Mouse (Mus musculus) ES-E14 (cell line): ENCODE measurements at regions not wholly inside any gene's neighbourhood (a gene's known extent, or its start where the extent isn't known, plus 50 kb on each side); places are given as distances from the start of the nearest gene placed in this dataset.
"Not testable (repeated sequence)": the region's sequence is repeated elsewhere in the genome, so short reads cannot be mapped to it uniquely, and the experiment has no call there.

Experiments used
- DNase-seq: peaks from one replicate; pipeline ENCODE4 v3.0.0-alpha.2; 2013; ENCODE audit warnings: low read depth, low spot score
- H3K27ac ChIP-seq: 2 replicates; pipeline ENCODE4 v1.5.1; 2012; ENCODE audit warnings: low read depth, mild to moderate bottlenecking, low read length, moderate library complexity, mixed read lengths; ENCODE audit not compliant: poor library complexity, insufficient read depth, severe bottlenecking
- H3K36me3 ChIP-seq: 2 replicates; pipeline ENCODE4 v1.6.1; 2012; ENCODE audit warnings: mild to moderate bottlenecking, low read length, moderate library complexity, mixed read lengths; ENCODE audit not compliant: control insufficient read depth, poor library complexity, insufficient read depth, severe bottlenecking
- H3K4me1 ChIP-seq, 2 experiments: fragments of 150-350 bp in 1 of 2; sonication (generic) in 1 of 2; 2 replicates each; pipeline ENCODE4 v1.6.1; 2012; ENCODE audit warnings: low read length in 2 of 2, mild to moderate bottlenecking in 1 of 2, mixed read lengths in 1 of 2; ENCODE audit not compliant: control insufficient read depth in 2 of 2, insufficient read depth in 2 of 2, poor library complexity in 1 of 2
- H3K4me3 ChIP-seq, 2 experiments: fragments of 150-350 bp in 1 of 2; sonication (generic) in 1 of 2; 2 replicates each; pipeline ENCODE4 v1.5.1; 2012; ENCODE audit warnings: low read length in 2 of 2, low read depth in 1 of 2, mild to moderate bottlenecking in 1 of 2, mixed read lengths in 1 of 2; ENCODE audit not compliant: insufficient read depth in 1 of 2, poor library complexity in 1 of 2, severe bottlenecking in 1 of 2
- H3K9ac ChIP-seq: 2 replicates; pipeline ENCODE4 v1.6.1; 2012; ENCODE audit warnings: low read depth, mild to moderate bottlenecking, low read length, mixed read lengths; ENCODE audit not compliant: poor library complexity, insufficient read depth, severe bottlenecking
- H3K9me3 ChIP-seq: fragments of 150-350 bp; sonication (generic); 2 replicates; pipeline ENCODE4 v1.6.1; 2012; ENCODE audit warnings: low read depth, mild to moderate bottlenecking, low read length; ENCODE audit not compliant: control insufficient read depth, insufficient read depth
- CHD2 ChIP-seq: IDR thresholded peaks from 2 replicates; pipeline ENCODE4 v1.6.1; 2014; ENCODE audit warnings: mild to moderate bottlenecking, low read depth, low read length, inconsistent platforms
- HCFC1 ChIP-seq: IDR thresholded peaks from 2 replicates; pipeline ENCODE4 v1.6.1; 2012; ENCODE audit warnings: low read length, inconsistent platforms, borderline replicate concordance; ENCODE audit not compliant: insufficient read depth
- MAFK ChIP-seq: IDR thresholded peaks from 2 replicates; pipeline ENCODE4 v1.6.1; 2014; ENCODE audit warnings: mild to moderate bottlenecking, low read depth, low read length, inconsistent platforms; ENCODE audit not compliant: insufficient read depth
- ZC3H11A ChIP-seq: IDR thresholded peaks from 2 replicates; pipeline ENCODE4 v1.6.1; 2012; ENCODE audit warnings: low read depth, mild to moderate bottlenecking, inconsistent platforms, low read length, borderline replicate concordance
- ZNF384 ChIP-seq: IDR thresholded peaks from 2 replicates; pipeline ENCODE4 v1.6.1; 2012; ENCODE audit warnings: low read depth, low read length, inconsistent platforms
- in situ Hi-C, 2 experiments: fragments of 600-800 bp; cut with MboI; formaldehyde crosslinking; loops; one replicate each; pipeline ENCODE4 v1.15.1; 2025; ENCODE audit warnings: low sequenced_read_pairs in 2 of 2, inconsistent platforms in 1 of 2; ENCODE audit not compliant: unreplicated experiment in 2 of 2

GRCm38 (mm10) chr16:79312702-79313101 lies 221.8 kb upstream of the Tmprss15 start:
- H3K9me3 ChIP-seq: no peaks in the 10 kb centered on the region
- no peaks in the 10 kb centered on the region for H3K4me1 ChIP-seq
- H3K27ac ChIP-seq: no peak overlapping the region
- no peak for TF ChIP-seq ZNF384
- no peak overlapping the region for H3K4me3 ChIP-seq
- H3K9ac ChIP-seq: no peak overlapping the region
- no peak for DNase-seq
- in situ Hi-C loops: no loop called here
- no peaks in the 10 kb centered on the region for H3K36me3 ChIP-seq

- Histone ChIP-seq H3K9ac (no peak overlapping the region), H3K9me3 (no peaks in the 10 kb centered on the region), H3K4me3 (no peak overlapping the region), H3K27ac (no peak overlapping the region), H3K4me1 (no peaks in the 10 kb centered on the region), H3K36me3 (no peaks in the 10 kb centered on the region)
- in situ Hi-C loops: no loop called here
- DNase-seq: no peak
- TF ChIP-seq MAFK (no peak), HCFC1 (no peak), ZNF384 (no peak), CHD2 (no peak), ZC3H11A (no peak)
Measured at GRCm38 (mm10) chr16:79308541-79308940, 217.6 kb upstream of the Tmprss15 start.

GRCm38 (mm10) chr16:79296621-79297020 lies 205.7 kb upstream of the Tmprss15 start:
- in situ Hi-C loops, H3K9me3 ChIP-seq, DNase-seq, H3K9ac ChIP-seq, H3K27ac ChIP-seq, H3K4me3 ChIP-seq, H3K4me1 ChIP-seq, H3K36me3 ChIP-seq: not testable (repeated sequence)

GRCm38 (mm10) chr16:79279006-79279405 lies 188.1 kb upstream of the Tmprss15 start:
- Histone ChIP-seq H3K27ac (no peak overlapping the region), H3K4me3 (no peak overlapping the region), H3K9me3 (no peaks in the 10 kb centered on the region), H3K36me3 (no peaks in the 10 kb centered on the region), H3K9ac (no peak overlapping the region), H3K4me1 (no peaks in the 10 kb centered on the region)
- in situ Hi-C loops: no loop called here
- TF ChIP-seq MAFK (no peak), HCFC1 (no peak), ZC3H11A (no peak), CHD2 (no peak), ZNF384 (no peak)
- DNase-seq: no peak

GRCm38 (mm10) chr16:79256525-79256924 lies 165.6 kb upstream of the Tmprss15 start:
- Histone ChIP-seq H3K9ac (no peak overlapping the region), H3K4me1 (no peaks in the 10 kb centered on the region; a peak in 1 of 4 replicates), H3K9me3 (no peaks in the 10 kb centered on the region), H3K36me3 (no peaks in the 10 kb centered on the region), H3K4me3 (no peak overlapping the region), H3K27ac (no peak overlapping the region)
- in situ Hi-C loops: no loop called here
- TF ChIP-seq CHD2: no peak
- no peak for TF ChIP-seq ZNF384
- no peak for DNase-seq
